Mouse (Mus musculus) layer of hippocampus, adult 9-11 months (tissue): ENCODE results near the gene Npw.

Source experiments
- DNase-seq: peaks from one replicate; pipeline ENCODE4 v3.0.0; 2022

Gene Npw

GRCm38 (mm10) chr17:24658017-24658758, at the start of gene Npw:
Gene Npw (minus strand): TSS chr17:24658457.
- DNase-seq, result no peak

GRCm38 (mm10) chr17:24707801-24708425, 49.7 kb upstream of the Npw start:
- DNase-seq, result no peak

- peak; percentile 94 for DNase-seq
Observed at GRCm38 (mm10) chr17:24706982-24707800, 48.9 kb upstream of the Npw start, which contains the start of gene Tbl3. Gene Tbl3 (minus strand): TSS chr17:24707660.

- DNase-seq, result peak; percentile 1
Observed at GRCm38 (mm10) chr17:24705821-24706220, 47.6 kb upstream of the Npw start.

- DNase-seq, result no peak
Observed at GRCm38 (mm10) chr17:24701251-24701650, 43.0 kb upstream of the Npw start.

- no peak for DNase-seq
Observed at GRCm38 (mm10) chr17:24699473-24699872, 41.2 kb upstream of the Npw start.

GRCm38 (mm10) chr17:24698715-24699114, 40.5 kb upstream of the Npw start:
- DNase-seq, result no peak

- DNase-seq, result no peak
Observed at GRCm38 (mm10) chr17:24697985-24698384, 39.7 kb upstream of the Npw start.

- DNase-seq, result peak; percentile 83
Observed at GRCm38 (mm10) chr17:24696011-24696697, 37.9 kb upstream of the Npw start, which contains the start of the genes Gfer and Noxo1. Gene Gfer (minus strand): TSS chr17:24696156. Gene Noxo1 (plus strand): TSS chr17:24696234.

GRCm38 (mm10) chr17:24695326-24696010, 37.2 kb upstream of the Npw start:
- no peak for DNase-seq

- no peak for DNase-seq
Observed at GRCm38 (mm10) chr17:24692385-24692784, 34.1 kb upstream of the Npw start.

- no peak for DNase-seq
Observed at GRCm38 (mm10) chr17:24689251-24690081, 31.2 kb upstream of the Npw start, which contains the start of gene Syngr3. Gene Syngr3 (minus strand): TSS chr17:24689955.

- DNase-seq, result no peak
Observed at GRCm38 (mm10) chr17:24687599-24687998, 29.3 kb upstream of the Npw start.

GRCm38 (mm10) chr17:24687146-24687595, 28.9 kb upstream of the Npw start:
- DNase-seq, result no peak

- DNase-seq, result no peak
Observed at GRCm38 (mm10) chr17:24686514-24686913, 28.3 kb upstream of the Npw start.

- DNase-seq, result no peak
Observed at GRCm38 (mm10) chr17:24677500-24678080, 19.3 kb upstream of the Npw start.

GRCm38 (mm10) chr17:24676877-24677276, 18.6 kb upstream of the Npw start:
- no peak for DNase-seq

GRCm38 (mm10) chr17:24676187-24676586, 17.9 kb upstream of the Npw start:
- no peak for DNase-seq

- DNase-seq, result no peak
Observed at GRCm38 (mm10) chr17:24674277-24674676, 16.0 kb upstream of the Npw start.

GRCm38 (mm10) chr17:24672141-24672540, 13.9 kb upstream of the Npw start:
- DNase-seq, result no peak

GRCm38 (mm10) chr17:24671346-24671745, 13.1 kb upstream of the Npw start:
- DNase-seq, result no peak
